Mouse (Mus musculus) ES-Bruce4 (cell line): ENCODE data around the gene Slc25a22.

Source experiments
- CTCF ChIP-seq: IDR thresholded peaks from one replicate; pipeline ENCODE4 v1.8.1; 2011; ENCODE audit warnings: low read depth, low read length
- EP300 ChIP-seq: IDR thresholded peaks from 2 replicates; pipeline ENCODE4 v1.6.1; 2011; ENCODE audit warnings: low read depth, low read length; ENCODE audit not compliant: insufficient read depth

- TF ChIP-seq CTCF (no peak), EP300 (no peak)
Observed at GRCm38 (mm10) chr7:141392552-141393222, 45.0 kb downstream of the Slc25a22 start.
